Mouse (Mus musculus) hindbrain, embryonic 11.5 days (tissue): ENCODE measurements around the gene Abcb9. TPM values are rescaled to one million over a fixed set of nuclear protein-coding genes. Genes with fewer than 3 reads are reported as not detected.

Experiments used
- ATAC-seq: fragments of 200-750 bp; cut with Nextera tagmentation; 2 replicates; pipeline ENCODE4 v1.8.0; 2017; ENCODE audit warnings: mild to moderate bottlenecking, moderate TSS enrichment, moderate library complexity; ENCODE audit not compliant: low FRiP score
- DNase-seq: peaks from one replicate; pipeline ENCODE4 v3.0.0-alpha.2; 2015; ENCODE audit warnings: low spot score
- H3K27ac ChIP-seq: fragments of 300-500 bp; sonication (generic); 2 replicates; pipeline ENCODE4 v1.5.1; 2014; ENCODE audit warnings: mild to moderate bottlenecking, low read depth, low read length
- H3K27me3 ChIP-seq: fragments of 300-500 bp; sonication (generic); 2 replicates; pipeline ENCODE4 v1.6.1; 2014; ENCODE audit warnings: mild to moderate bottlenecking, low read length, moderate library complexity, mixed read lengths; ENCODE audit not compliant: control insufficient read depth, insufficient read depth
- H3K36me3 ChIP-seq: fragments of 300-500 bp; sonication (generic); 2 replicates; pipeline ENCODE4 v1.6.1; 2014; ENCODE audit warnings: mild to moderate bottlenecking, low read length, moderate library complexity, mixed read lengths; ENCODE audit not compliant: control insufficient read depth, insufficient read depth
- H3K4me1 ChIP-seq: fragments of 300-500 bp; sonication (generic); replicated peaks from 2 replicates; pipeline ENCODE4 v1.6.1; 2014; ENCODE audit warnings: low read length, mixed read lengths; ENCODE audit not compliant: control insufficient read depth, insufficient read depth
- H3K4me2 ChIP-seq: fragments of 300-500 bp; sonication (generic); replicated peaks from 2 replicates; pipeline ENCODE4 v1.6.1; 2014; ENCODE audit warnings: mild to moderate bottlenecking, low read depth, low read length
- H3K4me3 ChIP-seq: fragments of 300-500 bp; sonication (generic); 2 replicates; pipeline ENCODE4 v1.5.1; 2014; ENCODE audit warnings: low read depth, low read length
- H3K9ac ChIP-seq: fragments of 300-500 bp; sonication (generic); 2 replicates; pipeline ENCODE4 v1.6.1; 2014; ENCODE audit warnings: low read depth, low read length
- H3K9me3 ChIP-seq: fragments of 300-500 bp; sonication (generic); 2 replicates; pipeline ENCODE4 v1.6.1; 2016; ENCODE audit warnings: low read length; ENCODE audit not compliant: control insufficient read depth
- WGBS: fragments of 180-500 bp; shearing (Covaris S2); extraction: QIAGEN DNeasy Blood & Tissue Kit; methylation state at CpG from one replicate; pipeline ENCODE4 v1.1.7; 2014; 5-methylcytosine and 5-hydroxymethylcytosine counted together
- polyA plus RNA-seq: library from polyadenylated mRNA; unstranded; fragments of >200 nt; fragmentation: Nextera tagmentation; extraction: Ambion mirVana; gene quantifications from 2 replicates; pipeline ENCODE4 v1.2.1, GENCODE M21; 2014

The Abcb9 gene
- polyA plus RNA-seq, 1 experiment from 2014 or later = 0.76 TPM

GRCm38 (mm10) chr5:124077241-124077640, 18.4 kb downstream of the Abcb9 start:
- 75% methylated on average over 13 of the region's 13 CpGs for WGBS
- H3K36me3 ChIP-seq = no peaks in the 10 kb centered on the region
- ATAC-seq = no peak

GRCm38 (mm10) chr5:124076559-124076958, 19.0 kb downstream of the Abcb9 start:
- H3K27me3 ChIP-seq = no peaks in the 10 kb centered on the region
- DNase-seq (no peak), ATAC-seq (no peak)
- no peak overlapping the region for H3K4me2 ChIP-seq
- no peaks in the 10 kb centered on the region for H3K36me3 ChIP-seq
- H3K9ac ChIP-seq = no peak overlapping the region
- H3K27ac ChIP-seq = no peak overlapping the region
- 0 out of 2 replicates have a peak, but pooled peaks cover 3% of the 10 kb centered on the region for H3K4me1 ChIP-seq
- 45% methylated on average over 9 of the region's 9 CpGs for WGBS
- H3K9me3 ChIP-seq = no peaks in the 10 kb centered on the region
- no peak overlapping the region for H3K4me3 ChIP-seq

More at GRCm38 (mm10) chr5:124077241-124077640, 18.4 kb downstream of the Abcb9 start:
- Histone ChIP-seq H3K9ac (no peak overlapping the region), H3K27me3 (no peaks in the 10 kb centered on the region), H3K27ac (no peak overlapping the region), H3K4me3 (no peak overlapping the region), H3K9me3 (no peaks in the 10 kb centered on the region), H3K4me1 (0 out of 2 replicates have a peak, but pooled peaks cover 3% of the 10 kb centered on the region), H3K4me2 (no peak overlapping the region)
- no peak for DNase-seq

DNA sequence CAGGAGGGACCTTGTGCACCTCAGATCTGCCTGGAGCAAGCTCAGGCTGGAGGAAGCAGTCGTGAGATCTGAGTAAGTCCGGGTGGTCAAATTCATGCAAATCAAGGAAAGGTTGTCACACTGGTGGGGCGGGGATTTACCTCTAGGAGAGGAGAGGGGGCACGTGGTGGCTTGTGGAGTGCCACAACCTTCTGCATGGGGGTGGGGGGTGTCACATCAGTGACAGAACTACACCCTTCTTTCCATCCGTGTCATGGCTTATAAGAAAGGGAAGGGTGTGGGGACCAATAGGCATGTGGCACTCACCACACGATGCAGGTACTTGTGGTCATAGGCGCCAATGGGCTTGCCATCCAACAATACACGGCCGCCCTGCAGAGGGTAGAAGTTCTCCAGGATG, 19.9 kb downstream of the Abcb9 start:
- no peaks in the 10 kb centered on the region for H3K36me3 ChIP-seq
- DNase-seq (no peak), ATAC-seq (no peak)
- 0 out of 2 replicates have a peak, but pooled peaks cover 3% of the 10 kb centered on the region for H3K4me1 ChIP-seq
- WGBS = 71% methylated on average over 9 of the region's 9 CpGs
- no peaks in the 10 kb centered on the region for H3K27me3 ChIP-seq
- no peak overlapping the region for H3K9ac ChIP-seq
- H3K4me3 ChIP-seq = no peak overlapping the region
- H3K4me2 ChIP-seq = no peak overlapping the region
- H3K27ac ChIP-seq = no peak overlapping the region
- H3K9me3 ChIP-seq = no peaks in the 10 kb centered on the region

DNA sequence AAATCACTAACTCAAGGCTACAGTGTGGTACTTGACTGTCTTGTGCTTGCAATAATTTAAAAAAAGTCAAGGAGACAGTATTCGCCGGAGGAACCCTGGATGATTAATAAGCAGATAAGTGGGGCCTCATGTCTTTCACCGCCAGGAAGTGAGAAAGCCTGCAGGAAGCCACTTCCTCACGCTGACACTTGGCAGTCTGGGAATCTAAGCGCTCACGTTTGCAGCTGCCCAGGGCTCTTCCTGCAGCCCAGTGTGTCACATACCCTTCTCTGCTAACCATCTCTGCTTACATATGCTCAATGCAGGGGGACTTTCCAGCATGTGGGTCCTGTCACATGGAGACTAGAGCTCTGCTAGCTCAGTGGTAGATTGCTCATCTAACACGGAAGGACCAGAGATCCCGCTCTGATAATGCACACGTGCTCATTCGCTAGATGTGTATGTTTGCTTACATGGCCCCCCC, 20.7 kb downstream of the Abcb9 start:
- no peaks in the 10 kb centered on the region for H3K9me3 ChIP-seq
- H3K4me1 ChIP-seq = 0 out of 2 replicates have a peak, but pooled peaks cover 3% of the 10 kb centered on the region
- 60% methylated on average over 10 of the region's 10 CpGs for WGBS
- H3K27ac ChIP-seq = no peak overlapping the region
- H3K27me3 ChIP-seq = no peaks in the 10 kb centered on the region
- DNase-seq (no peak), ATAC-seq (no peak)
- no peak overlapping the region for H3K4me2 ChIP-seq
- no peak overlapping the region for H3K4me3 ChIP-seq
- H3K36me3 ChIP-seq = no peaks in the 10 kb centered on the region
- no peak overlapping the region for H3K9ac ChIP-seq

GRCm38 (mm10) chr5:124073682-124074081, 21.9 kb downstream of the Abcb9 start:
- ATAC-seq (no peak), DNase-seq (no peak)
- no peak overlapping the region for H3K4me3 ChIP-seq
- no peak overlapping the region for H3K9ac ChIP-seq
- H3K27ac ChIP-seq = no peak overlapping the region
- no peaks in the 10 kb centered on the region for H3K4me1 ChIP-seq
- no peaks in the 10 kb centered on the region for H3K27me3 ChIP-seq
- WGBS = 55% methylated on average over 9 of the region's 9 CpGs
- H3K36me3 ChIP-seq = no peaks in the 10 kb centered on the region
- H3K9me3 ChIP-seq = no peaks in the 10 kb centered on the region
- no peak overlapping the region for H3K4me2 ChIP-seq

GRCm38 (mm10) chr5:124069657-124070056, 25.9 kb downstream of the Abcb9 start:
- DNase-seq (no peak), ATAC-seq (no peak)
- no peak overlapping the region for H3K27ac ChIP-seq
- H3K4me1 ChIP-seq = no peaks in the 10 kb centered on the region
- H3K9me3 ChIP-seq = no peaks in the 10 kb centered on the region
- no peaks in the 10 kb centered on the region for H3K36me3 ChIP-seq
- H3K27me3 ChIP-seq = no peaks in the 10 kb centered on the region
- no peak overlapping the region for H3K4me3 ChIP-seq
- no peak overlapping the region for H3K9ac ChIP-seq
- WGBS = 87% methylated on average over 3 of the region's 3 CpGs
- no peak overlapping the region for H3K4me2 ChIP-seq

- 79% methylated on average over 12 of the region's 12 CpGs for WGBS
- Histone ChIP-seq H3K4me2 (no peak overlapping the region), H3K9me3 (no peaks in the 10 kb centered on the region), H3K9ac (no peak overlapping the region), H3K36me3 (no peaks in the 10 kb centered on the region), H3K4me3 (no peak overlapping the region), H3K27me3 (no peaks in the 10 kb centered on the region; the same call in 1 of the 2 replicates), H3K27ac (no peak overlapping the region), H3K4me1 (no peaks in the 10 kb centered on the region)
- DNase-seq = no peak
- no peak for ATAC-seq
These were observed 33.4 kb downstream of the Abcb9 start for GRCm38 (mm10) chr5:124062037-124062824.

- Histone ChIP-seq H3K9me3 (peaks cover 3% of the 10 kb centered on the region; the same call in 1 of the 2 replicates), H3K27ac (no peak overlapping the region), H3K36me3 (no peaks in the 10 kb centered on the region), H3K4me3 (no peak overlapping the region), H3K4me2 (no peak overlapping the region), H3K9ac (no peak overlapping the region), H3K27me3 (no peaks in the 10 kb centered on the region; the same call in 1 of the 2 replicates), H3K4me1 (no peaks in the 10 kb centered on the region)
- ATAC-seq (no peak), DNase-seq (no peak)
- WGBS = 72% methylated on average over 5 of the region's 5 CpGs
These were observed 35.9 kb downstream of the Abcb9 start for GRCm38 (mm10) chr5:124059677-124060076.

DNA sequence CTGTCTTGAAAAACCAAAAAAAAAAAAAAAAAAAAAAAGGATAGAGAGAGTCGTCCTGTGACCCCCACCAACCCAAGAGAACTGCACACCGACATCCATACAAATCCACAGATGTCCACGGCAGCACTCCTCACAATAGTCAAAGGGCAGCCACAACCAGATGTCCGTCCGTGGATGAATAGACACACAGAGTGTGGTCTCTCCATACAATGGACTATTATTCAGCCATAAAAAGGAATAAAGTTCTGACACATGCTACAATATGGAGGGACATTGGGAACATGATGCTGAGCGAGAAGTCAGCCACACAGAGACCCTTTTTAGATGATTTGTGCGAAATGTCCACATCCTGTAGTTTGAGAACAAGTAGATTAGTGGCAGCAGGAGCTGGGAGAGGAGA, 36.8 kb downstream of the Abcb9 start:
- Histone ChIP-seq H3K4me2 (no peak overlapping the region), H3K9me3 (peaks cover 3% of the 10 kb centered on the region; the same call in 1 of the 2 replicates), H3K4me1 (no peaks in the 10 kb centered on the region), H3K27ac (no peak overlapping the region), H3K9ac (no peak overlapping the region), H3K36me3 (no peaks in the 10 kb centered on the region), H3K4me3 (no peak overlapping the region), H3K27me3 (no peaks in the 10 kb centered on the region; the same call in 1 of the 2 replicates)
- ATAC-seq (no peak), DNase-seq (no peak)
- 67% methylated on average over 7 of the region's 7 CpGs for WGBS
